Mouse (Mus musculus) forebrain, embryonic 13.5 days (tissue): Measurements from ENCODE around the gene Mtor. TPM values are rescaled to one million over a fixed set of nuclear protein-coding genes. Genes with fewer than 3 reads are reported as not detected.
A peak's percentile ranks its signal among the peaks of the same experiment; 100 is the strongest.

Experiments
- ATAC-seq: fragments of 200-750 bp; cut with Nextera tagmentation; 2 replicates; pipeline ENCODE4 v1.8.0; 2017
- H3K27ac ChIP-seq: fragments of 300-500 bp; sonication (generic); 2 replicates; pipeline ENCODE4 v1.5.1; 2015; ENCODE audit warnings: inconsistent platforms, mild to moderate bottlenecking, moderate library complexity
- H3K27me3 ChIP-seq: fragments of 300-500 bp; sonication (generic); 2 replicates; pipeline ENCODE4 v1.6.1; 2015; ENCODE audit warnings: mild to moderate bottlenecking, inconsistent platforms
- H3K36me3 ChIP-seq: fragments of 300-500 bp; sonication (generic); 2 replicates; pipeline ENCODE4 v1.6.1; 2015; ENCODE audit warnings: mild to moderate bottlenecking, inconsistent platforms; ENCODE audit not compliant: poor library complexity, severe bottlenecking
- H3K4me1 ChIP-seq: fragments of 300-500 bp; sonication (generic); 2 replicates; pipeline ENCODE4 v1.6.1; 2015; ENCODE audit warnings: inconsistent platforms
- H3K4me2 ChIP-seq: fragments of 300-500 bp; sonication (generic); 2 replicates; pipeline ENCODE4 v1.6.1; 2015; ENCODE audit warnings: inconsistent platforms, mild to moderate bottlenecking, moderate library complexity
- H3K4me3 ChIP-seq: fragments of 300-500 bp; sonication (generic); 2 replicates; pipeline ENCODE4 v1.5.1; 2015; ENCODE audit warnings: mild to moderate bottlenecking, inconsistent platforms
- H3K9ac ChIP-seq: fragments of 300-500 bp; sonication (generic); 2 replicates; pipeline ENCODE4 v1.6.1; 2015; ENCODE audit warnings: mild to moderate bottlenecking, inconsistent platforms
- H3K9me3 ChIP-seq: fragments of 300-500 bp; sonication (generic); replicated peaks from 2 replicates; pipeline ENCODE4 v1.6.1; 2016; ENCODE audit warnings: inconsistent platforms
- WGBS: fragments of 180-500 bp; shearing (Covaris S2); methylation state at CpG from one replicate; pipeline ENCODE4 v1.1.7; 2015; 5-methylcytosine and 5-hydroxymethylcytosine counted together
- polyA plus RNA-seq: library from polyadenylated mRNA; unstranded; fragments of >200 nt; fragmentation: Nextera tagmentation; extraction: Ambion mirVana; gene quantifications from 2 replicates; pipeline ENCODE4 v1.2.1, GENCODE M21; 2015

Mtor gene
- polyA plus RNA-seq, 1 experiment from 2014 or later = 21.9 TPM

DNA sequence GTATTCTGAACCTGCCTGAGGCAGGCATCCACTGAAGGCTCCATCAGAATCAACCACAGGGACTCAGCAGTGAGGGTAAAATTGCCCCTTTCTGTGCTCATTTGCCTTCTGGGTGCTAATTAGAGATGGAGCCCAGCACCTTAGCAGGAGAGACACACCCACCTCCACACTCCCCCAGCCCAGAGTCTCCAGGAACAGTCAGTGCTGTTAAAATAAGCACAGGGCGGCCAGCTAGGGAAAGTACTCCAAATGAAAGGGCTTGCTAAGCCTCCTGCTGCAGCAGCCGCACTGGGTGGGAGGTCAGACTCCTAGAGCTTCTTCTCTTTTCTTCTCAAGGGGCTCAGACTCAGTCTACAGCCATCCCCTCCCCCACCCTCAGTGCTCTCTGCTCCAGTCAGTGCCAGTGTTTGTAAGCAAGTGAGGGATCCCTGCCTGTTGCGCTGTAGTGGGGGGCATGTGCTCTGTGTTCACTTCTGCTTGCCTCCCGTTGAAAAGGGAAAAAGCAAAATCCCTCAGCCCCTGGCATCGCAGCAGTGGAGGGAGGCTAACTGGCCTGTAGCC is 69.9 kb downstream of the Mtor start:
- WGBS = 8% methylated on average over 5 of the region's 5 CpGs
- no peak overlapping the region for H3K4me2 ChIP-seq
- H3K4me3 ChIP-seq = no peak overlapping the region
- peaks cover 16% of the 10 kb centered on the region for H3K4me1 ChIP-seq
- no peaks in the 10 kb centered on the region for H3K27me3 ChIP-seq
- H3K27ac ChIP-seq = peak overlapping the region; percentile 58
- no peak for ATAC-seq
- H3K9me3 ChIP-seq = no peaks in the 10 kb centered on the region
- 0 out of 2 replicates have a peak overlapping the region, but pooled peaks have one; percentile 26 for H3K9ac ChIP-seq
- peaks cover 87% of the 10 kb centered on the region for H3K36me3 ChIP-seq

- Histone ChIP-seq H3K27me3 (no peaks in the 10 kb centered on the region), H3K27ac (no peak overlapping the region), H3K4me2 (no peak overlapping the region), H3K4me1 (peaks cover 3% of the 10 kb centered on the region), H3K9ac (no peak overlapping the region), H3K9me3 (no peaks in the 10 kb centered on the region), H3K36me3 (peaks cover 91% of the 10 kb centered on the region), H3K4me3 (no peak overlapping the region)
- no peak for ATAC-seq
- 91% methylated on average over 7 of the region's 7 CpGs for WGBS
These were observed 75.1 kb downstream of the Mtor start for GRCm38 (mm10) chr4:148523538-148523937.

- Histone ChIP-seq H3K9me3 (no peaks in the 10 kb centered on the region), H3K4me2 (no peak overlapping the region), H3K27ac (no peak overlapping the region), H3K4me1 (no peaks in the 10 kb centered on the region), H3K9ac (no peak overlapping the region), H3K4me3 (no peak overlapping the region), H3K36me3 (peaks cover 96% of the 10 kb centered on the region), H3K27me3 (no peaks in the 10 kb centered on the region)
- no peak for ATAC-seq
- WGBS = 91% methylated on average over 10 of the region's 10 CpGs
These were observed 78.9 kb downstream of the Mtor start for GRCm38 (mm10) chr4:148527158-148527910.

DNA sequence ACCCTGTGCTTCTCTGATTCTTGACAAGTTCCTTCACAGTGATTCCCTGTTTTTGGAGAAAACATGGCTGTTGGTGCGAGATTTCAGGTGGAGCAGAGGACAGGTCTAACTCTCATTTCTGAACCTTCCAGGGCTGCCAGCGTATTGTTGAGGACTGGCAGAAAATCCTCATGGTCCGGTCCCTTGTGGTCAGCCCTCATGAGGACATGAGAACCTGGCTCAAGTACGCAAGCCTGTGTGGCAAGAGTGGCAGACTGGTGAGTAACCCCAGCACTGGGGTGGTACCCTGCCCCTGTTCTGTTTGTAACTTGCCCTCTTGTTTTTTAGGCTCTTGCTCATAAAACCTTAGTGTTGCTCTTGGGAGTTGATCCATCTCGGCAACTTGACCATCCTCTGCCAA is 81.9 kb downstream of the Mtor start:
- WGBS = 96% methylated on average over 5 of the region's 5 CpGs
- H3K27ac ChIP-seq = no peak overlapping the region

DNA sequence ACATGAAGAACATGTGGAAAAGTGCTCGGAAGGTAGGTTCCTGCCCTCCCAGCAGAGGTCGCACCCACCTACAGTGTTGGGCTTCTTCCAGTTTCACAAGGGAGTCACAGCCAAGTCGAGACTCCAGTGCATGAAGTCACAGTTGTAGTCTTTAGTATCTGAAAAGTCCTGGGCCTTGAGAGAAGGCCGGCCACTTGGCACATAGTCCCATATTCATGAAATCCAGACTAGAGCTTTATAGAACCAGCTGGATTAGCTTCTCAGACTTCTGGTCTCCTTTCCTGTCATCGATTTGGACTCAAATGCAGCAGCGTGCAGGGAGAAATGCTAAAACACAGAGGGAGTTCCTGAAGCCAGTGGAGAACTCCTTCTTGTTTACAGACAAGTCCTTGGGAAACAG is 82.4 kb downstream of the Mtor start:
- Histone ChIP-seq H3K9me3 (no peaks in the 10 kb centered on the region), H3K4me3 (no peak overlapping the region), H3K36me3 (peaks cover 95% of the 10 kb centered on the region), H3K9ac (no peak overlapping the region), H3K4me1 (peaks cover 5% of the 10 kb centered on the region; the same call in 1 of the 2 replicates), H3K27me3 (no peaks in the 10 kb centered on the region), H3K27ac (no peak overlapping the region), H3K4me2 (no peak overlapping the region)
- no peak for ATAC-seq
- 94% methylated on average over 6 of the region's 6 CpGs for WGBS

More for the DNA sequence above, 81.9 kb downstream of the Mtor start:
- Histone ChIP-seq H3K36me3 (peaks cover 95% of the 10 kb centered on the region), H3K9me3 (no peaks in the 10 kb centered on the region), H3K4me3 (no peak overlapping the region), H3K4me1 (peaks cover 5% of the 10 kb centered on the region; the same call in 1 of the 2 replicates), H3K9ac (no peak overlapping the region), H3K4me2 (no peak overlapping the region), H3K27me3 (no peaks in the 10 kb centered on the region)
- ATAC-seq = no peak

DNA sequence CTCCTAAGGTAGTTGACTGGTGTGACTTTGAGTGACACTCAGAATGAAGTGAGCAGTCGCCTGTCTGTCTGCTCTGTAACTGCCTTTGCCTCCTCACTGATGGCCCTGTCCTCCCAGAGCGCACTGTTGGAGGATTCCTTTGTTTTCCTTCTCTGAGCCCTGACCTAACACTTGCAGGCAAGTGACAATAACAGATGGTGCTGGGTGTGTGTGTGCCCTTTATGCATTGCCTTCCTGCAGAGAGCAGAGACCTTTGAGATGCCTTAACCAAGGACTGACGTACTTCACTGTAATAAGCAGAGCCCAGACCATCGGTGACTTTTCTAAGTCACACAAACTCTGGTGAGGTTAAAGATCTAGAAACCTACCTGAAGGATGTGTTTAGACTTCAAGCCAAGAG is 82.9 kb downstream of the Mtor start:
- no peak for ATAC-seq
- Histone ChIP-seq H3K4me2 (no peak overlapping the region), H3K27me3 (no peaks in the 10 kb centered on the region), H3K4me1 (peaks cover 5% of the 10 kb centered on the region; the same call in 1 of the 2 replicates), H3K4me3 (no peak overlapping the region), H3K36me3 (peaks cover 95% of the 10 kb centered on the region), H3K9ac (no peak overlapping the region), H3K27ac (no peak overlapping the region), H3K9me3 (no peaks in the 10 kb centered on the region)
- WGBS = 81% methylated on average over 4 of the region's 4 CpGs

- Histone ChIP-seq H3K9ac (no peak overlapping the region), H3K4me2 (no peak overlapping the region), H3K4me3 (no peak overlapping the region), H3K27me3 (no peaks in the 10 kb centered on the region), H3K4me1 (peaks cover 5% of the 10 kb centered on the region; the same call in 1 of the 2 replicates), H3K9me3 (no peaks in the 10 kb centered on the region), H3K36me3 (peaks cover 95% of the 10 kb centered on the region), H3K27ac (no peak overlapping the region)
- WGBS = 91% methylated on average over 3 of the region's 3 CpGs
- ATAC-seq = no peak
These were observed 84.1 kb downstream of the Mtor start for GRCm38 (mm10) chr4:148532516-148532915.

DNA sequence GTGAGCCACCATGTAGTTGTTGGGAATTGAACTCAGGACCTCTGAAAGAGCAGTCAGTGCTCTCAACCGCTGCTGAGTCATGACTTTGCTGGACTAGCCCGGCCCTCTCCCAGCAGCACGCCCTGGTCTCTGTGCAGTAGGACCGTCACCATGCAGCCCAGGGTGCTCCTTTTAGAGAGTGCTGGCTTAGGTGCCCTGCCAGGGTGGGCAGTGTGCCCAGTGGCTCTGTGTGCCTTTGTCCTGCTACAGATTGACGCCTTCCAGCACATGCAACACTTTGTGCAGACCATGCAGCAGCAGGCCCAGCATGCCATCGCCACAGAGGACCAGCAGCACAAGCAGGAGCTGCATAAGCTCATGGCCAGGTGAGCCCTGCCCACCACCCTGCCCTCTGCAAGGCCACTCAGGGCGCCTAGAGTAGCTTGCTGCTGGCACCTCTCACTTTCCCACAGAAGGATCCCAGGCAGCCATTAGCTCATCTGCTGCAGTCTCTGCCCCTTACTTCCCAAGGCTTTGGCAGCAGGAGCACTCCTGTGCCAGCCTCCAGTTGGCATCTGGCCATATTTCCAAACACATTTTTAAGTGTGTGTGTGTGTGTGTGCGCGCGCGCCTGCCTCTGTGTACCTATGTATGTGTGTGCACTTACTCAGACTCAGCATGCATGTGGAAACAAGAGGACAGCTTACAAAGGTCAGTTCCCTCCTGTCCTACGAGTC is 85.4 kb downstream of the Mtor start:
- no peak overlapping the region for H3K27ac ChIP-seq
- H3K4me2 ChIP-seq = no peak overlapping the region
- ATAC-seq = peak; percentile 66
- WGBS = 82% methylated on average over 12 of the region's 12 CpGs
- peaks cover 5% of the 10 kb centered on the region; the same call in 1 of the 2 replicates for H3K4me1 ChIP-seq
- no peak overlapping the region for H3K4me3 ChIP-seq
- H3K9me3 ChIP-seq = no peaks in the 10 kb centered on the region
- no peak overlapping the region for H3K9ac ChIP-seq
- peaks cover 96% of the 10 kb centered on the region for H3K36me3 ChIP-seq
- no peaks in the 10 kb centered on the region for H3K27me3 ChIP-seq

- ATAC-seq = no peak
- H3K36me3 ChIP-seq = peaks cover 99% of the 10 kb centered on the region
- no peaks in the 10 kb centered on the region for H3K9me3 ChIP-seq
- H3K4me1 ChIP-seq = peaks cover 5% of the 10 kb centered on the region; the same call in 1 of the 2 replicates
- H3K27ac ChIP-seq = no peak overlapping the region
- no peaks in the 10 kb centered on the region for H3K27me3 ChIP-seq
- no peak overlapping the region for H3K4me3 ChIP-seq
- WGBS = 92% methylated on average over 3 of the region's 3 CpGs
- H3K4me2 ChIP-seq = no peak overlapping the region
- H3K9ac ChIP-seq = no peak overlapping the region
These were observed 87.5 kb downstream of the Mtor start for GRCm38 (mm10) chr4:148535876-148536275.

- Histone ChIP-seq H3K4me2 (no peak overlapping the region), H3K36me3 (peaks cover 96% of the 10 kb centered on the region), H3K27ac (no peak overlapping the region), H3K9me3 (no peaks in the 10 kb centered on the region), H3K4me3 (no peak overlapping the region), H3K9ac (no peak overlapping the region), H3K4me1 (no peaks in the 10 kb centered on the region), H3K27me3 (no peaks in the 10 kb centered on the region)
- no peak for ATAC-seq
- WGBS = 90% methylated on average over 4 of the region's 4 CpGs
These were observed 100.7 kb downstream of the Mtor start for GRCm38 (mm10) chr4:148549106-148549505.

- H3K9me3 ChIP-seq = no peaks in the 10 kb centered on the region
- H3K27me3 ChIP-seq = no peaks in the 10 kb centered on the region
- H3K4me1 ChIP-seq = peaks cover 10% of the 10 kb centered on the region
- H3K9ac ChIP-seq = peak overlapping the region; percentile 94
- peak overlapping the region; percentile 85 for H3K4me3 ChIP-seq
- peak overlapping the region; percentile 92 for H3K27ac ChIP-seq
- 31% methylated on average over 6 of the region's 6 CpGs for WGBS
- peaks cover 75% of the 10 kb centered on the region for H3K36me3 ChIP-seq
- ATAC-seq = peak; percentile 60
- peak overlapping the region; percentile 73 for H3K4me2 ChIP-seq
These were observed 109.4 kb downstream of the Mtor start for GRCm38 (mm10) chr4:148557766-148558165.
